Mouse (Mus musculus): ENCODE results near the gene Tnpo3. TPM values are rescaled to one million over a fixed set of nuclear protein-coding genes. Genes with fewer than 3 reads are reported as not detected.

The Tnpo3 gene
- total and polyA plus RNA-seq, 3 experiments = 60.5 to 140 (median 76.0) TPM

DNA sequence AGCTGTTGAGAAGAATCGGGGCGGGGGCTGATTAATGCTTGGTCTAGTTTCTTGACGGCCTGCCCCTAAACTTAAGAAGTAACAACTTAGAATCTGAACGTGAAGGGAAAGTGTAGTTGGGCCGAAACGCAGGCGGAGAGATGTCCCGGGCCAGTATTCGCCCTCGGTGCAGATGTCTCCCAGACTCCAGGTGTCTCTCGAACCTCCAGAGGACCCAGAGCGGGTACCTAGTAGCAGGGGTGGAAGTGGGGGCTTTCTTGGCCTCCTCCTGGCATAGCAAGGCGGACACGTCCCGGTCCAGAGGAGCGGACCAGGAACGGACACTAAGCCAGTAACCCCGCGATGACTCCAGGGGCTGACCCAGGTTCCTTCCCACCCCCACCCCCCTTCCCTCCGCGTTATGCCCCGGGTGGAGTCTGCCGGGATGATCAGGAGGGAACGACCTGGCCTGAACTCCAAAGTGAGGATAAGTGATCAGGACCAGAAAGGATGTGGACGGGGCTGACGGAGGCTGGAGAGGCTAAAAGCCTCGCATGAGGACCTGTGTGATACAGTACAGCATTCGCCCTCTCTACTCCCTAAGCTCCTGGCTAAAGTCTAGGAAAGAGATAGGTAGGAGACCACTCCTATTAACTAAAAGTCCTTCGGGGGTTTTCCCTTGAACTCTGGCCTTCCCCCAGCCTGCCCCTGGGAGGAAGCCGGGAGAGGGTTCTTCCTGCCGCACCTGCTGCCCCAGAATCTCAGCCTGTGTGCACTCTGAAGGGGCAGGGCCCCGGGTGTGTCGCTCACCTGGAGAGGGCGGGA is 82.1 kb downstream of the Tnpo3 start (continued):
- TF ChIP-seq UBTF (IDR thresholded peaks at IDR 0.05; ENCODE audit: low read depth, low read length) = no peak
- no peak for TF ChIP-seq ZMIZ1 (IDR thresholded peaks at IDR 0.05; ENCODE audit: low read depth, low read length)
- TF ChIP-seq RAD21 (IDR thresholded peaks at IDR 0.05; ENCODE audit: low read depth, low read length) = no peak
- TF ChIP-seq MXI1 (IDR thresholded peaks at IDR 0.05; ENCODE audit: low read depth, low read length) = peak; percentile 10; the same call in 1 of the 2 replicates
- TF ChIP-seq MEF2A (IDR thresholded peaks at IDR 0.05; ENCODE audit: borderline replicate concordance, low read depth, low read length) = peak; percentile 70
- no peak for TF ChIP-seq SMC3 (IDR thresholded peaks at IDR 0.05; ENCODE audit: low read depth, low read length)
- no peak for TF ChIP-seq HCFC1 (IDR thresholded peaks at IDR 0.05; ENCODE audit: low read depth, low read length)
- no peak for TF ChIP-seq E2F4 (IDR thresholded peaks at IDR 0.05; ENCODE audit: insufficient replicate concordance, low read depth, low read length)
- TF ChIP-seq NELFE (IDR thresholded peaks at IDR 0.05; ENCODE audit: low read depth, low read length) = no peak; the same call in 1 of the 2 replicates
- TF ChIP-seq TBP (conservative IDR thresholded peaks at IDR 0.05; ENCODE audit: low read depth, low read length) = 0 out of 2 replicates have a peak, but pooled peaks have one; percentile 59
- peak; percentile 65; the same call in 1 of the 2 replicates for TF ChIP-seq TCF12 (IDR thresholded peaks at IDR 0.05; ENCODE audit: low read depth, low read length)
- TF ChIP-seq POLR2AphosphoS2 (IDR thresholded peaks at IDR 0.05; ENCODE audit: low read depth, low read length) = no peak
- TF ChIP-seq MAZ (IDR thresholded peaks at IDR 0.05; ENCODE audit: low read depth, low read length) = no peak
- no peak for TF ChIP-seq NRF1 (IDR thresholded peaks at IDR 0.05; ENCODE audit: low read depth, low read length)
- 0 out of 2 replicates have a peak, but pooled peaks have one; percentile 21 for TF ChIP-seq EP300 (IDR thresholded peaks at IDR 0.05; ENCODE audit: low read length)
- TF ChIP-seq IRF4 (IDR thresholded peaks at IDR 0.05; ENCODE audit: low read depth, low read length) = peak; percentile 54; the same call in 1 of the 2 replicates
- no peak for TF ChIP-seq MYC (IDR thresholded peaks at IDR 0.05; ENCODE audit: low read depth, low read length)
- no peak for TF ChIP-seq ZKSCAN1 (IDR thresholded peaks at IDR 0.05; ENCODE audit: borderline replicate concordance, low read depth, low read length)

GRCm38 (mm10) chr6:29526281-29527251 is 83.1 kb downstream of the Tnpo3 start, which contains the start of gene Irf5:
Gene Irf5, plus strand, starts transcription at chr6:29526625.
- H3K9ac ChIP-seq (ENCODE audit: insufficient read depth, low read depth) = peak within 1 kb of the TSS; percentile 96
- H3K79me2 ChIP-seq (replicated peaks; ENCODE audit: control insufficient read depth, extremely low read depth, insufficient read depth, poor library complexity, severe bottlenecking) = peaks cover 36% of the 10 kb centered on the region
- H3K4me3 ChIP-seq (replicated peaks in 1 of 3; ENCODE audit: low read depth in 2 of 3, low read length in 2 of 3, poor library complexity in 1 of 3) = peak within 1 kb of the TSS; percentile 82 to 90 (median 88)
- dilution Hi-C loops (cut with MboI; ENCODE audit: extremely low pct_ligation_motif_present, extremely low pct_unique_long_range_greater_than_20kb, low sequenced_read_pairs) (no loop called here), in situ Hi-C loops (cut with MboI; ENCODE audit: low pct_ligation_motif_present, low pct_unique_long_range_greater_than_20kb, low sequenced_read_pairs) (no loop called here)
- H3K27me3 ChIP-seq (replicated peaks) = no peaks in the 10 kb centered on the region
- H3K4me1 ChIP-seq (ENCODE audit: control insufficient read depth in 1 of 2, insufficient read depth in 2 of 2) = peaks cover 17 to 63% of the 10 kb centered on the region in 2 experiments
- H3K27ac ChIP-seq (ENCODE audit: insufficient read depth, low read depth) = peak within 1 kb of the TSS; percentile 98
- H3K36me3 ChIP-seq (replicated peaks in 1 of 2; ENCODE audit: control insufficient read depth in 1 of 2, insufficient read depth in 1 of 2, low read length in 1 of 2) = peaks cover 6 to 9% of the 10 kb centered on the region in 2 experiments
- DNase-seq (ENCODE audit: extremely low read depth) = peak; percentile 62
- peak within 1 kb of the TSS; percentile 99 for H3K4me2 ChIP-seq (ENCODE audit: insufficient read depth, low read depth, poor library complexity, severe bottlenecking)
- no peaks in the 10 kb centered on the region for H3K9me3 ChIP-seq (replicated peaks; ENCODE audit: low read length)
- TF ChIP-seq ZMIZ1 (IDR thresholded peaks at IDR 0.05; ENCODE audit: low read depth, low read length) = peak; percentile 95
- no peak for TF ChIP-seq CTCF (conservative IDR thresholded peaks at IDR 0.05 in 1 of 2, IDR thresholded peaks at IDR 0.05 in 1 of 2; ENCODE audit: low read depth in 2 of 2, low read length in 2 of 2)
- no peak for TF ChIP-seq GABPA (IDR thresholded peaks at IDR 0.05; ENCODE audit: insufficient replicate concordance, low read depth, low read length)
- TF ChIP-seq USF1 (IDR thresholded peaks at IDR 0.05; ENCODE audit: low read depth, low read length) = no peak
- TF ChIP-seq RAD21 (IDR thresholded peaks at IDR 0.05; ENCODE audit: low read depth, low read length) = no peak
- no peak for TF ChIP-seq E2F4 (IDR thresholded peaks at IDR 0.05; ENCODE audit: insufficient replicate concordance, low read depth, low read length)
- peak; percentile 21 for TF ChIP-seq HCFC1 (IDR thresholded peaks at IDR 0.05; ENCODE audit: low read depth, low read length)
- 0 out of 2 replicates have a peak, but pooled peaks have one; percentile 22 for TF ChIP-seq SIN3A (IDR thresholded peaks at IDR 0.05; ENCODE audit: low read length)
- TF ChIP-seq POLR2AphosphoS2 (IDR thresholded peaks at IDR 0.05; ENCODE audit: low read depth, low read length) = 0 out of 2 replicates have a peak, but pooled peaks have one; percentile 22
- TF ChIP-seq BHLHE40 (IDR thresholded peaks at IDR 0.05; ENCODE audit: low read depth, low read length) = peak; percentile 28
- TF ChIP-seq RCOR1 (conservative IDR thresholded peaks at IDR 0.05; ENCODE audit: low read depth, low read length) = no peak
- peak; percentile 85 for TF ChIP-seq POLR2A (IDR thresholded peaks at IDR 0.05; ENCODE audit: low read depth, low read length)
- peak; percentile 94 for TF ChIP-seq UBTF (IDR thresholded peaks at IDR 0.05; ENCODE audit: low read depth, low read length)
- TF ChIP-seq USF2 (conservative IDR thresholded peaks at IDR 0.05; ENCODE audit: low read depth, low read length) = no peak
- TF ChIP-seq ETS1 (conservative IDR thresholded peaks at IDR 0.05; ENCODE audit: low read depth, low read length) = peak; percentile 38; the same call in 1 of the 2 replicates
- 0 out of 2 replicates have a peak, but pooled peaks have one; percentile 31 for TF ChIP-seq MYC (IDR thresholded peaks at IDR 0.05; ENCODE audit: low read depth, low read length)
- no peak; the same call in 1 of the 2 replicates for TF ChIP-seq EP300 (IDR thresholded peaks at IDR 0.05; ENCODE audit: low read length)
- TF ChIP-seq ZNF384 (IDR thresholded peaks at IDR 0.05; ENCODE audit: low read depth, low read length) = no peak
- TF ChIP-seq MEF2A (IDR thresholded peaks at IDR 0.05; ENCODE audit: borderline replicate concordance, low read depth, low read length) = peak; percentile 30; the same call in 1 of the 2 replicates
- no peak for TF ChIP-seq PAX5 (IDR thresholded peaks at IDR 0.05; ENCODE audit: low read length)
- TF ChIP-seq MAFK (IDR thresholded peaks at IDR 0.05; ENCODE audit: insufficient replicate concordance, low read length) = no peak
